Mouse (Mus musculus): ENCODE measurements around the gene Hist1h2ad. TPM values are rescaled to one million over a fixed set of nuclear protein-coding genes. Genes with fewer than 3 reads are reported as not detected.
"Not testable (repeated sequence)": the region's sequence is repeated elsewhere in the genome, so short reads cannot be mapped to it uniquely, and the experiment has no call there.

Hist1h2ad gene
- polyA plus RNA-seq, 1 experiment, result 1.9 TPM

- no peak for DNase-seq (ENCODE audit: low spot score)
Measured at GRCm38 (mm10) chr13:23584331-23584730, 10.2 kb downstream of the Hist1h2ad start.

GRCm38 (mm10) chr13:23585029-23585441, 10.9 kb downstream of the Hist1h2ad start:
- peak; percentile 65 for DNase-seq (ENCODE audit: low spot score)

GRCm38 (mm10) chr13:23585442-23586098, 11.4 kb downstream of the Hist1h2ad start:
- DNase-seq (ENCODE audit: low spot score), result peak; percentile 48

- DNase-seq (ENCODE audit: low spot score), result no peak
Measured at GRCm38 (mm10) chr13:23586099-23586939, 12.1 kb downstream of the Hist1h2ad start.

- DNase-seq (ENCODE audit: low spot score), result no peak
Measured at GRCm38 (mm10) chr13:23586940-23587225, 12.7 kb downstream of the Hist1h2ad start.

- DNase-seq (ENCODE audit: low spot score), result no peak
Measured at GRCm38 (mm10) chr13:23591206-23591605, 17.0 kb downstream of the Hist1h2ad start.

- DNase-seq (ENCODE audit: low spot score), result not testable (repeated sequence)
Measured at GRCm38 (mm10) chr13:23591886-23592285, 17.7 kb downstream of the Hist1h2ad start.

GRCm38 (mm10) chr13:23592614-23593013, 18.4 kb downstream of the Hist1h2ad start:
- DNase-seq (ENCODE audit: low spot score), result no peak

- no peak for DNase-seq (ENCODE audit: low spot score)
Measured at GRCm38 (mm10) chr13:23593051-23593770, 19.0 kb downstream of the Hist1h2ad start.

GRCm38 (mm10) chr13:23595185-23595584, 21.0 kb downstream of the Hist1h2ad start:
- DNase-seq (ENCODE audit: low spot score), result no peak

GRCm38 (mm10) chr13:23595622-23596372, 21.6 kb downstream of the Hist1h2ad start:
- DNase-seq (ENCODE audit: low spot score), result no peak

GRCm38 (mm10) chr13:23597957-23598356, 23.8 kb downstream of the Hist1h2ad start:
- peak; percentile 55 for DNase-seq (ENCODE audit: low spot score)

- DNase-seq (ENCODE audit: low spot score), result no peak
Measured at GRCm38 (mm10) chr13:23603182-23603699, 29.1 kb downstream of the Hist1h2ad start.

- no peak for DNase-seq (ENCODE audit: low spot score)
Measured at GRCm38 (mm10) chr13:23604452-23604851, 30.3 kb downstream of the Hist1h2ad start.

- no peak for DNase-seq (ENCODE audit: low spot score)
Measured at GRCm38 (mm10) chr13:23605052-23605451, 30.9 kb downstream of the Hist1h2ad start.

GRCm38 (mm10) chr13:23609209-23609608, 35.0 kb downstream of the Hist1h2ad start:
- no peak for DNase-seq (ENCODE audit: low spot score)

GRCm38 (mm10) chr13:23609844-23610243, 35.7 kb downstream of the Hist1h2ad start:
- DNase-seq (ENCODE audit: low spot score), result no peak

GRCm38 (mm10) chr13:23610393-23610792, 36.2 kb downstream of the Hist1h2ad start:
- DNase-seq (ENCODE audit: low spot score), result no peak

GRCm38 (mm10) chr13:23611638-23612037, 37.5 kb downstream of the Hist1h2ad start:
- no peak for DNase-seq (ENCODE audit: low spot score)

GRCm38 (mm10) chr13:23620056-23620732, 46.0 kb downstream of the Hist1h2ad start:
- no peak for DNase-seq (ENCODE audit: low spot score)
